Comparison of ENCODE assay signal across 21 mouse cellular contexts in genomic region chr17:35174201-35174977, GRCm38 (mm10). TPM values are rescaled to one million over a fixed set of nuclear protein-coding genes. Genes with fewer than 3 reads are reported as not detected.
DNase-seq lines count a peak whose midpoint lies in the region; ATAC-seq and TF ChIP-seq lines count a peak whose summit lies in the region.
"Had no signal": no experiment of that assay in that cellular context is flagged by ENCODE, and none has a peak within 500 bp of the region (broad histone marks: within the 10 kb centered on the region; RNA-seq: fewer than 3 reads in every experiment).

No protein-coding gene starts in this region.

- whole genome bisulfite sequencing in kidney, adult 2 months: 49% methylated on average over 8 of the region's 8 CpGs
- 67% methylated on average over 8 of the region's 8 CpGs for WGBS in kidney, embryonic 14.5 days
- 53% methylated on average over 8 of the region's 8 CpGs for WGBS in spleen, adult 2 months
- 52% methylated on average over 8 of the region's 8 CpGs for WGBS in embryonic facial prominence, embryonic 15.5 days
- WGBS in heart, embryonic 10.5 days: 70% methylated on average over 8 of the region's 8 CpGs

- no peak overlapping the region for H3K9ac ChIP-seq in kidney, embryonic 14.5 days (ENCODE audit: low read depth, low read length)
- no peak overlapping the region for H3K9ac ChIP-seq in embryonic facial prominence, embryonic 15.5 days
- H3K9ac ChIP-seq: liver, postnatal 0 days had no signal

- no peak for ATAC-seq in kidney, embryonic 14.5 days (ENCODE audit: low FRiP score, low TSS enrichment)
- no peak for ATAC-seq in embryonic facial prominence, embryonic 15.5 days (ENCODE audit: insufficient number of reproducible peaks, low FRiP score, low TSS enrichment, low read depth)
- ATAC-seq: hindbrain, postnatal 0 days; liver, postnatal 0 days had no signal

- DNase-seq in kidney, adult 2 months: peak; percentile 41
- DNase-seq in spleen, adult 2 months (ENCODE audit: low read depth in 1 of 2, low spot score in 2 of 2): no peak
- DNase-seq in spleen, adult 12 weeks (ENCODE audit: low spot score): no peak
- no peak for DNase-seq in heart, embryonic 10.5 days (ENCODE audit: low spot score)
- DNase-seq in cerebellum, postnatal 14 days: no peak
- no peak for DNase-seq in cerebellum, adult 11-12 months
- DNase-seq: adrenal gland, postnatal 14 days; cerebellum, postnatal 10 days; gastrocnemius, postnatal 14 days; heart, postnatal 36 days; kidney, postnatal 14 days; left cerebral cortex, postnatal 4 days; liver, postnatal 0 days; midbrain, embryonic 14.5 days; right cerebral cortex, postnatal 25 days had no signal

- no peaks in the 10 kb centered on the region for H3K27me3 ChIP-seq in kidney, adult 2 months (replicated peaks; ENCODE audit: control insufficient read depth, insufficient read depth, low read length)
- no peaks in the 10 kb centered on the region for H3K27me3 ChIP-seq in kidney, embryonic 14.5 days (ENCODE audit: control insufficient read depth, insufficient read depth, low read length)
- H3K27me3 ChIP-seq in spleen, adult 2 months (ENCODE audit: control insufficient read depth, insufficient read depth, low read length): no peaks in the 10 kb centered on the region
- no peaks in the 10 kb centered on the region for H3K27me3 ChIP-seq in embryonic facial prominence, embryonic 15.5 days
- peaks cover 15% of the 10 kb centered on the region; the same call in 1 of the 2 replicates for H3K27me3 ChIP-seq in heart, embryonic 10.5 days (ENCODE audit: insufficient read depth, poor library complexity, severe bottlenecking)

- peak overlapping the region; percentile 88 for H3K27ac ChIP-seq in kidney, adult 2 months (ENCODE audit: insufficient read depth, low read depth, low read length)
- no peak overlapping the region for H3K27ac ChIP-seq in kidney, embryonic 14.5 days (ENCODE audit: low read depth, low read length)
- H3K27ac ChIP-seq in spleen, adult 2 months (ENCODE audit: insufficient read depth, low read length): peak overlapping the region; percentile 89
- H3K27ac ChIP-seq in embryonic facial prominence, embryonic 15.5 days (replicated peaks): 0 out of 2 replicates have a peak overlapping the region, but pooled peaks have one; percentile 22
- H3K27ac ChIP-seq in heart, embryonic 10.5 days: no peak overlapping the region
- H3K27ac ChIP-seq: hindbrain, postnatal 0 days had no signal

- TF ChIP-seq POLR2A in kidney, adult 2 months (IDR thresholded peaks at IDR 0.05; ENCODE audit: low read depth, low read length): no peak
- no peak for TF ChIP-seq POLR2A in spleen, adult 2 months (IDR thresholded peaks at IDR 0.05; ENCODE audit: low read depth, low read length)

- H3K4me1 ChIP-seq in kidney, adult 2 months (ENCODE audit: control insufficient read depth, insufficient read depth, low read length): 0 out of 2 replicates have a peak, but pooled peaks cover 5% of the 10 kb centered on the region
- H3K4me1 ChIP-seq in kidney, embryonic 14.5 days (ENCODE audit: control insufficient read depth, insufficient read depth, low read length): no peaks in the 10 kb centered on the region
- H3K4me1 ChIP-seq in spleen, adult 2 months (ENCODE audit: control insufficient read depth, insufficient read depth, insufficient read length): peaks cover 37% of the 10 kb centered on the region
- H3K4me1 ChIP-seq in embryonic facial prominence, embryonic 15.5 days: peaks cover 18% of the 10 kb centered on the region
- H3K4me1 ChIP-seq in heart, embryonic 10.5 days: 0 out of 2 replicates have a peak, but pooled peaks cover 2% of the 10 kb centered on the region

- no peaks in the 10 kb centered on the region for H3K9me3 ChIP-seq in kidney, embryonic 14.5 days (ENCODE audit: control insufficient read depth, low read length)
- no peaks in the 10 kb centered on the region for H3K9me3 ChIP-seq in embryonic facial prominence, embryonic 15.5 days (replicated peaks)
- no peaks in the 10 kb centered on the region for H3K9me3 ChIP-seq in heart, embryonic 10.5 days

- H3K36me3 ChIP-seq in kidney, adult 2 months (ENCODE audit: control insufficient read depth, insufficient read depth, low read length): no peaks in the 10 kb centered on the region
- H3K36me3 ChIP-seq in kidney, embryonic 14.5 days (ENCODE audit: control insufficient read depth, insufficient read depth, low read length): no peaks in the 10 kb centered on the region
- H3K36me3 ChIP-seq in spleen, adult 2 months (ENCODE audit: control insufficient read depth, insufficient read depth, low read length): no peaks in the 10 kb centered on the region
- H3K36me3 ChIP-seq in embryonic facial prominence, embryonic 15.5 days: no peaks in the 10 kb centered on the region
- no peaks in the 10 kb centered on the region for H3K36me3 ChIP-seq in heart, embryonic 10.5 days

- no peak overlapping the region for H3K4me2 ChIP-seq in kidney, embryonic 14.5 days (replicated peaks; ENCODE audit: low read depth, low read length)
- no peak overlapping the region for H3K4me2 ChIP-seq in embryonic facial prominence, embryonic 15.5 days (replicated peaks)
- H3K4me2 ChIP-seq: heart, embryonic 11.5 days had no signal

- TF ChIP-seq CTCF in kidney, adult 2 months (conservative IDR thresholded peaks at IDR 0.05; ENCODE audit: insufficient read depth, insufficient read length, low read depth, low read length): no peak
- TF ChIP-seq CTCF in spleen, adult 2 months (IDR thresholded peaks at IDR 0.05; ENCODE audit: extremely low read depth, insufficient read depth, insufficient read length, insufficient replicate concordance): no peak

- no peak overlapping the region for H3K4me3 ChIP-seq in kidney, adult 2 months (ENCODE audit: insufficient read depth, low read depth, low read length)
- no peak overlapping the region for H3K4me3 ChIP-seq in kidney, embryonic 14.5 days (ENCODE audit: low read length)
- no peak overlapping the region for H3K4me3 ChIP-seq in spleen, adult 2 months (ENCODE audit: extremely low read depth, insufficient read depth, insufficient read length)
- H3K4me3 ChIP-seq in embryonic facial prominence, embryonic 15.5 days (replicated peaks): no peak overlapping the region
- H3K4me3 ChIP-seq in heart, embryonic 10.5 days: no peak overlapping the region

RNA-seq across cellular contexts. Expression of gene Aif1, which starts 1.5 kb away (rescaled TPM):
- polyA plus RNA-seq in kidney, adult 2 months (2012; rRNA removed): 0.65 and 2.6 TPM in 2 replicates
- 9.7 and 10.9 TPM in 2 replicates for polyA plus RNA-seq in kidney, embryonic 14.5 days (2014; fragmentation: Nextera tagmentation; extraction: Ambion mirVana)
- 8.3 and 10.2 TPM in 2 replicates for polyA plus RNA-seq in spleen, adult 2 months (2012; rRNA removed)
- polyA plus RNA-seq in embryonic facial prominence, embryonic 15.5 days (2015; fragmentation: Nextera tagmentation; extraction: Ambion mirVana): 15.5 and 17.5 TPM in 2 replicates
- polyA plus RNA-seq in heart, embryonic 10.5 days (2016; fragmentation: Nextera tagmentation; extraction: Ambion mirVana): 0.85 and 2.1 TPM in 2 replicates

RNA-seq across cellular contexts. Expression of gene Prrc2a, which starts 9.7 kb away (rescaled TPM):
- 237 and 272 TPM in 2 replicates for polyA plus RNA-seq in kidney, adult 2 months (2012; rRNA removed)
- polyA plus RNA-seq in kidney, embryonic 14.5 days (2014; fragmentation: Nextera tagmentation; extraction: Ambion mirVana): 248 and 262 TPM in 2 replicates
- 362 and 462 TPM in 2 replicates for polyA plus RNA-seq in spleen, adult 2 months (2012; rRNA removed)
- polyA plus RNA-seq in embryonic facial prominence, embryonic 15.5 days (2015; fragmentation: Nextera tagmentation; extraction: Ambion mirVana): 179 and 198 TPM in 2 replicates
- polyA plus RNA-seq in heart, embryonic 10.5 days (2016; fragmentation: Nextera tagmentation; extraction: Ambion mirVana): 137 and 161 TPM in 2 replicates

RNA-seq across cellular contexts. Expression of gene Lst1, which starts 13.8 kb away (rescaled TPM):
- 9.4 and 17.7 TPM in 2 replicates for polyA plus RNA-seq in kidney, adult 2 months (2012; rRNA removed)
- polyA plus RNA-seq in kidney, embryonic 14.5 days (2014; fragmentation: Nextera tagmentation; extraction: Ambion mirVana): 12.2 and 15.9 TPM in 2 replicates
- polyA plus RNA-seq in spleen, adult 2 months (2012; rRNA removed): 109 and 112 TPM in 2 replicates
- 27.2 and 27.4 TPM in 2 replicates for polyA plus RNA-seq in embryonic facial prominence, embryonic 15.5 days (2015; fragmentation: Nextera tagmentation; extraction: Ambion mirVana)
- polyA plus RNA-seq in heart, embryonic 10.5 days (2016; fragmentation: Nextera tagmentation; extraction: Ambion mirVana): 1.5 and 2.2 TPM in 2 replicates

RNA-seq across cellular contexts. Expression of gene Ltb, which starts 19.9 kb away (rescaled TPM):
- polyA plus RNA-seq in kidney, adult 2 months (2012; rRNA removed): 2.5 and 20.9 TPM in 2 replicates
- 0.34 and 1.4 TPM in 2 replicates for polyA plus RNA-seq in kidney, embryonic 14.5 days (2014; fragmentation: Nextera tagmentation; extraction: Ambion mirVana)
- 531 and 756 TPM in 2 replicates for polyA plus RNA-seq in spleen, adult 2 months (2012; rRNA removed)
- polyA plus RNA-seq in embryonic facial prominence, embryonic 15.5 days (2015; fragmentation: Nextera tagmentation; extraction: Ambion mirVana): 2.3 and 2.9 TPM in 2 replicates
- 0.15 TPM in 1 of 2 replicates, not detected in the other for polyA plus RNA-seq in heart, embryonic 10.5 days (2016; fragmentation: Nextera tagmentation; extraction: Ambion mirVana)

RNA-seq across cellular contexts. Expression of gene Tnf, which starts 27.4 kb away (rescaled TPM):
- 0.64 and 0.94 TPM in 2 replicates for polyA plus RNA-seq in kidney, adult 2 months (2012; rRNA removed)
- polyA plus RNA-seq in kidney, embryonic 14.5 days (2014; fragmentation: Nextera tagmentation; extraction: Ambion mirVana): not detected in 2 replicates
- polyA plus RNA-seq in spleen, adult 2 months (2012; rRNA removed): 7.5 and 13.2 TPM in 2 replicates
- 0.47 and 0.76 TPM in 2 replicates for polyA plus RNA-seq in embryonic facial prominence, embryonic 15.5 days (2015; fragmentation: Nextera tagmentation; extraction: Ambion mirVana)
- 0.15 TPM in 1 of 2 replicates, not detected in the other for polyA plus RNA-seq in heart, embryonic 10.5 days (2016; fragmentation: Nextera tagmentation; extraction: Ambion mirVana)
- polyA plus RNA-seq: embryonic facial prominence, embryonic 11.5 days; forebrain, embryonic 11.5 days; heart, embryonic 11.5 days; midbrain, embryonic 14.5 days had no signal

Comparison
In these comparisons a context has a peak if more than half of its experiments do, and no peak if none do; other contexts are left out.
1. H3K27ac ChIP-seq: peak in kidney, adult 2 months (single experiment), spleen, adult 2 months (single experiment) and embryonic facial prominence, embryonic 15.5 days (single experiment); none in kidney, embryonic 14.5 days (single experiment) and heart, embryonic 10.5 days (single experiment).